Mouse (Mus musculus) neural tube, embryonic 14.5 days (tissue): Measurements from ENCODE around the gene Slco2a1. TPM values are rescaled to one million over a fixed set of nuclear protein-coding genes. Genes with fewer than 3 reads are reported as not detected.

Experiments
- ATAC-seq: fragments of 200-750 bp; cut with Nextera tagmentation; 2 replicates; pipeline ENCODE4 v1.8.0; 2017; ENCODE audit warnings: low read depth, mild to moderate bottlenecking, moderate TSS enrichment, moderate library complexity
- H3K27ac ChIP-seq: fragments of 300-500 bp; sonication (generic); 2 replicates; pipeline ENCODE4 v1.5.1; 2014; ENCODE audit warnings: low read depth, mild to moderate bottlenecking, control low read depth, low read length, moderate library complexity, mixed read lengths
- H3K27me3 ChIP-seq: fragments of 300-500 bp; sonication (generic); 2 replicates; pipeline ENCODE4 v1.6.1; 2014; ENCODE audit warnings: low read length; ENCODE audit not compliant: control insufficient read depth, insufficient read depth
- H3K36me3 ChIP-seq: fragments of 300-500 bp; sonication (generic); 2 replicates; pipeline ENCODE4 v1.6.1; 2014; ENCODE audit warnings: low read length, mixed read lengths; ENCODE audit not compliant: control insufficient read depth, insufficient read depth
- H3K4me1 ChIP-seq: fragments of 300-500 bp; sonication (generic); 2 replicates; pipeline ENCODE4 v1.6.1; 2014; ENCODE audit warnings: low read length; ENCODE audit not compliant: control insufficient read depth, insufficient read depth
- H3K4me2 ChIP-seq: fragments of 300-500 bp; sonication (generic); 2 replicates; pipeline ENCODE4 v1.6.1; 2014; ENCODE audit warnings: mild to moderate bottlenecking, low read depth, low read length, control low read depth
- H3K4me3 ChIP-seq: fragments of 300-500 bp; sonication (generic); 2 replicates; pipeline ENCODE4 v1.5.1; 2014; ENCODE audit warnings: low read depth, low read length, control low read depth, mixed read lengths
- H3K9ac ChIP-seq: fragments of 300-500 bp; sonication (generic); replicated peaks from 2 replicates; pipeline ENCODE4 v1.6.1; 2014; ENCODE audit warnings: low read depth, mild to moderate bottlenecking, control low read depth, low read length, mixed read lengths
- H3K9me3 ChIP-seq: fragments of 300-500 bp; sonication (generic); 2 replicates; pipeline ENCODE4 v1.6.1; 2016; ENCODE audit warnings: low read length; ENCODE audit not compliant: control insufficient read depth
- WGBS: fragments of 180-500 bp; shearing (Covaris S2); extraction: QIAGEN DNeasy Blood & Tissue Kit; methylation state at CpG from one replicate; pipeline ENCODE4 v1.1.7; 2014; 5-methylcytosine and 5-hydroxymethylcytosine counted together
- polyA plus RNA-seq: library from polyadenylated mRNA; unstranded; fragments of >200 nt; fragmentation: Nextera tagmentation; extraction: Ambion mirVana; gene quantifications from 2 replicates; pipeline ENCODE4 v1.2.1, GENCODE M21; 2014

Slco2a1 gene
- polyA plus RNA-seq, 1 experiment from 2014 or later = 1.0 TPM

DNA sequence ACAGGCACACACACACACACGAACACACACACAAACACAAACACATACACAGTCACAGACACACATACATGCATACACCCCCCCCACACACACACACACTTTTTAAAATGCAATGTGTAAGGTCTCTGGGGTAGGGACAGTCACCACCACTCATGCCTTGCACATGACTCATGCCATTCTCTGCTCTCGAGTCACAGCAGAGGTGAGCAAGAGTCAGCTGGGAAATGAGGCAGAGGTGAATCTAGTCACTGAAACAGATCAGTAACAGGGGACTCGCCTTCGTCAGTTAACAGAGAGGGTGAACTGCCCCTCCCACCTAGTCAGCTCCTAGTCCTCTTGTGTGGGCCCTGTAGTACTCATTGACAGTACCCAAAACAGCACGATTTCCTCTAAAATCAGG lies 5.3 kb downstream of the Slco2a1 start:
- Histone ChIP-seq H3K27me3 (no peaks in the 10 kb centered on the region), H3K9ac (no peak overlapping the region), H3K36me3 (no peaks in the 10 kb centered on the region), H3K9me3 (no peaks in the 10 kb centered on the region), H3K4me2 (no peak overlapping the region), H3K4me1 (peaks cover 8% of the 10 kb centered on the region; the same call in 1 of the 2 replicates), H3K4me3 (no peak overlapping the region), H3K27ac (no peak overlapping the region)
- ATAC-seq = no peak
- WGBS = 76% methylated on average over 5 of the region's 5 CpGs

- Histone ChIP-seq H3K27me3 (no peaks in the 10 kb centered on the region), H3K9ac (no peak overlapping the region), H3K4me1 (no peaks in the 10 kb centered on the region), H3K36me3 (no peaks in the 10 kb centered on the region), H3K4me3 (no peak overlapping the region), H3K9me3 (no peaks in the 10 kb centered on the region), H3K4me2 (no peak overlapping the region), H3K27ac (no peak overlapping the region)
- WGBS = 87% methylated on average over 12 of the region's 12 CpGs
- no peak for ATAC-seq
These were observed 7.5 kb downstream of the Slco2a1 start for GRCm38 (mm10) chr9:102995800-102996635.

- ATAC-seq = no peak
- H3K27ac ChIP-seq = no peak overlapping the region
- H3K36me3 ChIP-seq = no peaks in the 10 kb centered on the region
- H3K4me3 ChIP-seq = no peak overlapping the region
- H3K4me1 ChIP-seq = no peaks in the 10 kb centered on the region
- H3K4me2 ChIP-seq = no peak overlapping the region
- no peak overlapping the region for H3K9ac ChIP-seq
- no peaks in the 10 kb centered on the region for H3K9me3 ChIP-seq
- no peaks in the 10 kb centered on the region for H3K27me3 ChIP-seq
- 84% methylated on average over 7 of the region's 7 CpGs for WGBS
These were observed 11.9 kb downstream of the Slco2a1 start for GRCm38 (mm10) chr9:103000384-103000783.

- ATAC-seq = no peak
- H3K9me3 ChIP-seq = no peaks in the 10 kb centered on the region
- no peak overlapping the region for H3K27ac ChIP-seq
- H3K4me2 ChIP-seq = no peak overlapping the region
- H3K27me3 ChIP-seq = peaks cover 6% of the 10 kb centered on the region
- H3K36me3 ChIP-seq = no peaks in the 10 kb centered on the region
- 84% methylated on average over 6 of the region's 6 CpGs for WGBS
- no peaks in the 10 kb centered on the region for H3K4me1 ChIP-seq
- H3K9ac ChIP-seq = no peak overlapping the region
- H3K4me3 ChIP-seq = no peak overlapping the region
These were observed 15.8 kb downstream of the Slco2a1 start for GRCm38 (mm10) chr9:103004343-103004742.

- H3K36me3 ChIP-seq = no peaks in the 10 kb centered on the region
- no peaks in the 10 kb centered on the region for H3K4me1 ChIP-seq
- no peak overlapping the region for H3K27ac ChIP-seq
- peaks cover 10% of the 10 kb centered on the region for H3K27me3 ChIP-seq
- H3K9me3 ChIP-seq = no peaks in the 10 kb centered on the region
- peak overlapping the region; percentile 37; the same call in 1 of the 2 replicates for H3K9ac ChIP-seq
- ATAC-seq = peak; percentile 51; the same call in 1 of the 2 replicates
- peak overlapping the region; percentile 29 for H3K4me3 ChIP-seq
- WGBS = under 1% methylated on average over 15 of the region's 15 CpGs
- peak overlapping the region; percentile 49 for H3K4me2 ChIP-seq
These were observed 19.2 kb downstream of the Slco2a1 start for GRCm38 (mm10) chr9:103007699-103008078.

GRCm38 (mm10) chr9:103008079-103008855 lies 19.8 kb downstream of the Slco2a1 start:
- no peaks in the 10 kb centered on the region for H3K36me3 ChIP-seq
- no peaks in the 10 kb centered on the region for H3K4me1 ChIP-seq
- H3K4me3 ChIP-seq = peak overlapping the region; percentile 29
- no peaks in the 10 kb centered on the region for H3K9me3 ChIP-seq
- peaks cover 10% of the 10 kb centered on the region for H3K27me3 ChIP-seq
- H3K4me2 ChIP-seq = peak overlapping the region; percentile 49
- no peak overlapping the region for H3K27ac ChIP-seq
- 2% methylated on average over 46 of the region's 50 CpGs for WGBS
- peak; percentile 49; the same call in 1 of the 2 replicates for ATAC-seq
- H3K9ac ChIP-seq = peak overlapping the region; percentile 37

DNA sequence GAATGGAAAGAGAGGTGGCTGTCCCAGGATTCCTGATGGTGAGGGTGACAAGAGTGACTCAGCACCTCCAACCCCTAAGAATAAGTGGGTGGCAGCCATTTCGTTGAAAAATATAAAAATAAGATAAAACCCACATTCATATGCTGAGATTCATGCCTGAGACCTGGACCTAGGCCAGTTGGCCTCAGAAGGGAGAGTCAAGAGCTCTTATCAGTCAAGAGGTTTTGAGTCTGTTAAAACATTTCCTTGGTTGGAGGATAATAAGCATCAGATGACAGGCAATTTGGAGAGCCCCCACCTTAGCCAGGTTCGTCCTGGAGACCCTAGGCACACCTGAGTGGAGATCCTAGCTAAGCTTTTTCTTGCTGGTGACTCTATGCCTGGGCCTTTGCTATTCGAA lies 21.6 kb downstream of the Slco2a1 start:
- Histone ChIP-seq H3K4me3 (no peak overlapping the region), H3K9ac (no peak overlapping the region), H3K4me1 (no peaks in the 10 kb centered on the region), H3K27ac (no peak overlapping the region), H3K4me2 (no peak overlapping the region), H3K9me3 (no peaks in the 10 kb centered on the region), H3K27me3 (peaks cover 10% of the 10 kb centered on the region), H3K36me3 (no peaks in the 10 kb centered on the region)
- WGBS = 79% methylated on average over 3 of the region's 3 CpGs
- no peak for ATAC-seq

GRCm38 (mm10) chr9:103013366-103013765 lies 24.9 kb downstream of the Slco2a1 start:
- no peaks in the 10 kb centered on the region for H3K36me3 ChIP-seq
- H3K27me3 ChIP-seq = peaks cover 9% of the 10 kb centered on the region
- no peak overlapping the region for H3K4me2 ChIP-seq
- H3K9ac ChIP-seq = no peak overlapping the region
- H3K9me3 ChIP-seq = no peaks in the 10 kb centered on the region
- no peak for ATAC-seq
- H3K27ac ChIP-seq = no peak overlapping the region
- no peaks in the 10 kb centered on the region for H3K4me1 ChIP-seq
- 10% methylated on average over 5 of the region's 5 CpGs for WGBS
- no peak overlapping the region for H3K4me3 ChIP-seq

GRCm38 (mm10) chr9:103014686-103015085 lies 26.2 kb downstream of the Slco2a1 start:
- H3K4me2 ChIP-seq = no peak overlapping the region
- H3K4me1 ChIP-seq = no peaks in the 10 kb centered on the region
- H3K27me3 ChIP-seq = 0 out of 2 replicates have a peak, but pooled peaks cover under 1% of the 10 kb centered on the region
- no peak overlapping the region for H3K9ac ChIP-seq
- H3K36me3 ChIP-seq = no peaks in the 10 kb centered on the region
- H3K4me3 ChIP-seq = no peak overlapping the region
- H3K9me3 ChIP-seq = no peaks in the 10 kb centered on the region
- WGBS = 84% methylated on average over 12 of the region's 12 CpGs
- no peak overlapping the region for H3K27ac ChIP-seq
- no peak for ATAC-seq
